Mouse (Mus musculus) stomach, postnatal 0 days (tissue): ENCODE results near the gene Sgk1. TPM values are rescaled to one million over a fixed set of nuclear protein-coding genes. Genes with fewer than 3 reads are reported as not detected.

ENCODE experiments used
- ATAC-seq: fragments of 200-750 bp; cut with Nextera tagmentation; 2 replicates; pipeline ENCODE4 v1.8.0; 2017; ENCODE audit not compliant: low FRiP score, low TSS enrichment
- DNase-seq: peaks from one replicate; pipeline ENCODE4 v3.0.0-alpha.2; 2016; ENCODE audit warnings: low spot score
- H3K27ac ChIP-seq: fragments of 300-500 bp; sonication (generic); replicated peaks from 2 replicates; pipeline ENCODE4 v1.5.1; 2014; ENCODE audit warnings: mild to moderate bottlenecking, control low read depth
- H3K27me3 ChIP-seq: fragments of 300-500 bp; sonication (generic); 2 replicates; pipeline ENCODE4 v1.6.1; 2014; ENCODE audit warnings: low read length; ENCODE audit not compliant: control insufficient read depth, insufficient read depth
- H3K36me3 ChIP-seq: fragments of 300-500 bp; sonication (generic); 2 replicates; pipeline ENCODE4 v1.6.1; 2014; ENCODE audit warnings: low read length, mixed read lengths; ENCODE audit not compliant: control insufficient read depth, insufficient read depth
- H3K4me1 ChIP-seq: fragments of 300-500 bp; sonication (generic); replicated peaks from 2 replicates; pipeline ENCODE4 v1.6.1; 2014; ENCODE audit warnings: antibody characterized with exemption; ENCODE audit not compliant: control insufficient read depth, insufficient read depth
- H3K4me2 ChIP-seq: fragments of 300-500 bp; sonication (generic); replicated peaks from 2 replicates; pipeline ENCODE4 v1.6.1; 2014; ENCODE audit warnings: low read depth, mild to moderate bottlenecking, control low read depth, moderate library complexity
- H3K4me3 ChIP-seq: fragments of 300-500 bp; sonication (generic); 2 replicates; pipeline ENCODE4 v1.5.1; 2014; ENCODE audit warnings: low read depth, low read length, control low read depth
- H3K9ac ChIP-seq: fragments of 300-500 bp; sonication (generic); 2 replicates; pipeline ENCODE4 v1.6.1; 2014; ENCODE audit warnings: mild to moderate bottlenecking, low read length, control low read depth, mixed read lengths
- H3K9me3 ChIP-seq: fragments of 300-500 bp; sonication (generic); 2 replicates; pipeline ENCODE4 v1.6.1; 2016; ENCODE audit warnings: low read length; ENCODE audit not compliant: control insufficient read depth
- CTCF ChIP-seq: IDR thresholded peaks from 2 replicates; pipeline ENCODE4 v1.5.1; 2016; ENCODE audit warnings: antibody characterized with exemption, low read depth, mild to moderate bottlenecking, moderate library complexity
- EP300 ChIP-seq: optimal IDR thresholded peaks from 2 replicates; pipeline ENCODE3; 2016; ENCODE audit warnings: antibody characterized with exemption
- WGBS: fragments of 180-500 bp; shearing (Covaris S2); extraction: QIAGEN DNeasy Blood & Tissue Kit; methylation state at CpG from one replicate; pipeline ENCODE4 v1.1.7; 2014; 5-methylcytosine and 5-hydroxymethylcytosine counted together
- polyA plus RNA-seq: library from polyadenylated mRNA; unstranded; fragments of >200 nt; fragmentation: Nextera tagmentation; extraction: Ambion mirVana; gene quantifications from 2 replicates; pipeline ENCODE4 v1.2.1, GENCODE M21; 2015

Sgk1 gene
- polyA plus RNA-seq, 1 experiment from 2014 or later = 60.0 TPM

- Histone ChIP-seq H3K4me2 (peak overlapping the region; percentile 55), H3K36me3 (no peaks in the 10 kb centered on the region), H3K27ac (no peak overlapping the region), H3K4me3 (peak overlapping the region; percentile 37), H3K4me1 (no peaks in the 10 kb centered on the region), H3K9me3 (no peaks in the 10 kb centered on the region), H3K27me3 (no peaks in the 10 kb centered on the region), H3K9ac (peak overlapping the region; percentile 35; the same call in 1 of the 2 replicates)
- no peak for DNase-seq
- 46% methylated on average over 4 of the region's 4 CpGs for WGBS
- no peak for ATAC-seq
- TF ChIP-seq EP300 (no peak), CTCF (no peak)
Observed at GRCm38 (mm10) chr10:21881837-21882183, 174 bp upstream of the Sgk1 start.

GRCm38 (mm10) chr10:21883587-21883986, 1.6 kb downstream of the Sgk1 start:
- no peak for ATAC-seq
- TF ChIP-seq EP300 = no peak
- no peak for TF ChIP-seq CTCF
- no peak overlapping the region for H3K4me3 ChIP-seq
- H3K27me3 ChIP-seq = no peaks in the 10 kb centered on the region
- H3K4me2 ChIP-seq = no peak overlapping the region
- H3K9ac ChIP-seq = no peak overlapping the region
- WGBS = 21% methylated on average over 12 of the region's 12 CpGs
- no peaks in the 10 kb centered on the region for H3K4me1 ChIP-seq
- H3K36me3 ChIP-seq = no peaks in the 10 kb centered on the region
- DNase-seq = peak; percentile 20
- H3K9me3 ChIP-seq = no peaks in the 10 kb centered on the region
- H3K27ac ChIP-seq = no peak overlapping the region

- H3K27ac ChIP-seq = no peak overlapping the region
- H3K27me3 ChIP-seq = no peaks in the 10 kb centered on the region
- H3K4me1 ChIP-seq = no peaks in the 10 kb centered on the region
- no peak overlapping the region for H3K4me3 ChIP-seq
- H3K36me3 ChIP-seq = no peaks in the 10 kb centered on the region
- H3K9me3 ChIP-seq = no peaks in the 10 kb centered on the region
- no peak overlapping the region for H3K4me2 ChIP-seq
- no peak overlapping the region for H3K9ac ChIP-seq
- DNase-seq (no peak), ATAC-seq (no peak)
- WGBS = 83% methylated on average over 3 of the region's 3 CpGs
- no peak for TF ChIP-seq CTCF
- no peak for TF ChIP-seq EP300
Observed at GRCm38 (mm10) chr10:21884534-21884933, 2.5 kb downstream of the Sgk1 start.

GRCm38 (mm10) chr10:21889141-21889765, 7.3 kb downstream of the Sgk1 start:
- TF ChIP-seq EP300 = no peak
- TF ChIP-seq CTCF = no peak
- WGBS = 64% methylated on average over 3 of the region's 3 CpGs

GRCm38 (mm10) chr10:21890293-21890692, 8.3 kb downstream of the Sgk1 start:
- no peak for TF ChIP-seq EP300
- Histone ChIP-seq H3K4me3 (no peak overlapping the region), H3K36me3 (no peaks in the 10 kb centered on the region), H3K9me3 (0 out of 2 replicates have a peak, but pooled peaks cover 4% of the 10 kb centered on the region), H3K4me1 (no peaks in the 10 kb centered on the region), H3K4me2 (no peak overlapping the region), H3K9ac (no peak overlapping the region), H3K27me3 (no peaks in the 10 kb centered on the region), H3K27ac (no peak overlapping the region)
- 80% methylated on average over 4 of the region's 4 CpGs for WGBS
- ATAC-seq (no peak), DNase-seq (no peak)

More at GRCm38 (mm10) chr10:21889141-21889765, 7.3 kb downstream of the Sgk1 start:
- Histone ChIP-seq H3K4me1 (no peaks in the 10 kb centered on the region), H3K9me3 (0 out of 2 replicates have a peak, but pooled peaks cover 4% of the 10 kb centered on the region), H3K9ac (no peak overlapping the region), H3K27ac (no peak overlapping the region), H3K27me3 (no peaks in the 10 kb centered on the region), H3K4me3 (no peak overlapping the region), H3K36me3 (no peaks in the 10 kb centered on the region), H3K4me2 (no peak overlapping the region)
- ATAC-seq (no peak), DNase-seq (no peak)

GRCm38 (mm10) chr10:21891442-21891841, 9.5 kb downstream of the Sgk1 start:
- no peak overlapping the region for H3K27ac ChIP-seq
- H3K4me2 ChIP-seq = no peak overlapping the region
- WGBS = 50% methylated on average over 7 of the region's 7 CpGs
- DNase-seq (no peak), ATAC-seq (no peak; the same call in 1 of the 2 replicates)
- H3K4me1 ChIP-seq = no peaks in the 10 kb centered on the region
- no peaks in the 10 kb centered on the region for H3K36me3 ChIP-seq
- H3K9me3 ChIP-seq = 0 out of 2 replicates have a peak, but pooled peaks cover 4% of the 10 kb centered on the region
- H3K4me3 ChIP-seq = no peak overlapping the region
- no peaks in the 10 kb centered on the region for H3K27me3 ChIP-seq
- TF ChIP-seq CTCF = no peak
- TF ChIP-seq EP300 = no peak
- no peak overlapping the region for H3K9ac ChIP-seq
